Mouse (Mus musculus) ovary, postnatal 36 days (tissue): ENCODE results near the gene Grm2.
A peak's percentile ranks its signal among the peaks of the same experiment; 100 is the strongest.

Experiments used
- DNase-seq: peaks from one replicate; pipeline ENCODE4 v3.0.0; 2022; ENCODE audit warnings: low spot score, mixed read lengths

Gene Grm2

DNA sequence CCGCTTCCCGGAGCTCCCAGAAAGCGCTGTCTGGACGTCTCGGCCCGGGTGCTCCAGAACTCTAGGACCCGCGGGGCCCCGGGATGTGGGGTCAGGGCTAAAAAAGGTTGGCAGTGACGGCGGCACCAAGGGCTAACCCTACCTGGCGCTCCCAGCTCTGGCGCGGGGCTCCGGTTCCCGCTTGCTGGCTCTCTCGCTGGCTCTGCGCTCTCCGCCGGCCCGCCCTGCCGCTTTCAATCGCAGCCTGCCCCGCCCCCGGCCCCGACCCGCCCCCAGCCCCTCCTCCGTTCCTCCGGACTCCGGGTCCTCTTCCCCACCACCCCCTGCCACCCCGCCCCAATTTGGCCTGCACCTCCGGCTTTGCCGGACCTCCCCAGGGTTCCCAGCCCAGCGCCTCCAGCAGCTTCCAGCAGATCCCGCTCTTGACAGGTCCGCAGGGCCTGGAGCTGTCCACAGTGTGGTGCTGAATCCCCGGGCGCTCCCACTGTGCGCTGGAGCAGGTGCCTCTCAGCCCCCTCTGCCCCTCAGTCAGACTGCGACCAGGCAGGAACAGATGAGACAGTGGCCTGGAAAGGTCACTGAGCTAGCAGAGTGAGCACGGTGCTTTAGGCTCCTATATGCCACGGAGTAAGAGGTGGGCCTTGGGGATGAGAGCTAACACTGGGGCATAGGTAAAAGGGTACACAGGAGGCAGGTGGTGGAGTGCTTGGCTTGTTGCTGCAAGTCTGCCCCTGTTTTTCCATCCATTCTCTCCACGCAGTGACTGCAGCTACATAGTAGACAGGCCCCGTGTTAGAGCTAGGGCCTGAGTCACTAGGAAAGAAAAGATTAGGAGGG is at the start of gene Grm2:
Gene Grm2 (minus strand): TSS at position 199 of the 837 bp plus-strand sequence.
- DNase-seq: peak; percentile 74

DNA sequence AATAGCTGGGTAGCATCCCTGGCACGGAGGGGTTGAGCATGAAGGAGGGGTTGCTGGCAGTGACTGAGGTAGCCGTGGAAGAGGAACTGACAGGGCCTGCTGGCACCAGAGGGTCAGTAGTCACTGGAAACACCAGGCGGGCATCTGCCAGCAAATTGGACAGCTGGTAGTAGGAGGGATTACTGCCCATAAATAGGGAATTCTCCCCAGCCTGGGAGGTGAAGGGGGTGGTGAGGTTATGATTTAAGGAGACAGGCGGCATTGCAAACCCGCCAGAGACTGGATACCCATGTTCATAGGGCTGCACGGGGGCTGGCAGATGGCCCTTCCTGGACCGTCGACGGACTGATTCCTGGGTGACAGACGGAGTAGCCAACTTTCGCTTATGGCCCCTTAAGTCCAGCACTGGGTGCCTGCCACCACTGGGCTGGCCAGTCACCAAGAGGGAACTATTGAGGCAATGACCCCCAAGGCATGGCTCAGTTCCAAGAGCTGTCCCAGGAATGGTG is 37.1 kb upstream of the Grm2 start:
- DNase-seq: no peak

DNA sequence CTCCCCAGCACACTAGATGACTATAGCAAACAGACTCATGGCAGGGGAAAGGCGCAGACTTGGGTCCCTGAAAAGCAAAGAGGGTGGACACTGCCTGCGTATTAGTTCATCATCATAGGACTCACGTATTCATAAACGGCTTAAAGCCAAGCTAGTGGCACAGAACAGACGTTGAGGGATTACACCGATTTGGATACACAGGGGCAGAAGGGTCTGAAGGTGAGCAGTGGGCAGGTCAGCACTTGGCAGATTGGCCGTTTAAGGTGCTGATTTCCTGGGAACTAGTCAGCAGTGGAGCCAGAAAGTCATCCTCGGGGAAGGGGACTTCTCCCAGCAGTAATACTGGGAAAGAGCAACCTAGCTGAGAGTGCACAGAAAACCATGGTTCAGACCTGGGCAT is 33.0 kb upstream of the Grm2 start:
- DNase-seq: no peak

DNA sequence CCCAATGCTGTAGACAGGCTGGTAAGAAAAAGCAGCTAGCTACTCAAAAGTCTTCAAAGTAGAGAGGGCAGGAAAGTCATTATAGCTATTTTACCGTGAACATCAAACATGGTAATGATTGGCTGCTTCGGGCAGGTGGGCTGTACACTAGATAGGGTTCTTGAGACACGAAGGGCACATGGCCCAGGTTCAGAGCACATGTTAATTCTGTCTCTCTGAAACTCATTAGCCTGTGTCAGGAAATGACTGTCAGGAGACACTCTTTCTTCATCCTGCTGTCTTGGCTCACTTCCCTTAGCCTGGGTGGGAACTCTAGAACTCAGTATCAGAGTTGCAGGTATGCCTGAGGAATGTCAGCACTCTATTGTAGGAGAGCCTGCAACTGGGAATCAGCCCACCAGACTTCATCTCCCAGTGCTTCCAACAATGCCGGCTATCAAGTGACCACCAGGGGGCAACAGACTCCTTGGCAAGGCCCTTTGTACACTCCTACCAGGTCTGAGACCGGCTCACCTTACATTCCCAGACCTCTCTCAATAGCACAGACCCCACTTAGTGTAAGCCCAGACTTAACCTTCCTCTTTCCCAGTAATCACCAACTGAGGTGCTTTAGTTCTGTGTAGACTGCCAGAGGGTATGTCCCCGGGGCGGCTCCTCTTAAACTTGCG is 31.2 kb upstream of the Grm2 start:
- DNase-seq: peak; percentile 62

DNA sequence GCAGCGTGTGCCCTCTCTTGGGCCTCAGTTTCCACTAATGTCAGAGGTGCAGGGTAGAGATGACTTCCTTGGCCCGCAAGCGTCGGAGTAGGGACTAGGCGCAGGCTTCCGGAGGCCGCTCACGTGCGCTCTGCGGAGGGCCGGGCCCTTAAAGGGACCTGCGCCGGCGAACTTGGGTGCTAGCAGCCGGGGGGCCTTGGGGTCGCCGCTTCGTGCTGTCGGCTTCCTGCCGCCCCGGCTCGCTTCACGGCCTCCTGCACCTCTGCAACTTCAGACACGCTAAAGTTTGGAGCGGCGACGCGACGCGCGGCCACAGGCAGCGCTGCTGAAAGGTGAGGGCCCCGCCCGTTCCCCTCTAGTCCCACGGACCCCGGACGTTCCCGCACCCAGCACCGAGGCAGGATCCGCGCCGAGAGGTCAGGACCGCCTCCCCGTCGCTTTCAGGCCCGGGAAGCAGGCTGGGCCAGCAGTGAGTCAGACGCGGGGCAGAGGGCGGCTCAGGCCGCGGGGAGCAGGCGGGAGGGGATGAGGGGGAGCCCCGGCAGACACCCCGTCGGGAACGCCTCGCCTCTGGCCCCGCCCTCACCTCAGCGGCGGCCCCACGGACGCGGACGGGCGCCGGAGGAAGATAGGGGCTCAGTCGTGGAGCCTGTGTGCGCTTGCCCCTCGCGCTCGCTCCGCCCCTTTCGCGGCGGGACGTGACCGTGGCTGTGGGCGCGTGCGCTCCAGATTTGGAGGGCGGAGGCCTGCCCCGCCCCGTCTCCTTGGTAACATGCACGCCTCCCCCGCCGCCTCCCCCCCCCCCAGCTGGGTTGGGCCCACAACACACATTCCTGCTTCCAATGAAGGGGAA is 29.6 kb upstream of the Grm2 start, which contains the start of gene Tex264:
Gene Tex264 (minus strand): TSS at position 679 of the 853 bp plus-strand sequence.
- peak; percentile 88 for DNase-seq

DNA sequence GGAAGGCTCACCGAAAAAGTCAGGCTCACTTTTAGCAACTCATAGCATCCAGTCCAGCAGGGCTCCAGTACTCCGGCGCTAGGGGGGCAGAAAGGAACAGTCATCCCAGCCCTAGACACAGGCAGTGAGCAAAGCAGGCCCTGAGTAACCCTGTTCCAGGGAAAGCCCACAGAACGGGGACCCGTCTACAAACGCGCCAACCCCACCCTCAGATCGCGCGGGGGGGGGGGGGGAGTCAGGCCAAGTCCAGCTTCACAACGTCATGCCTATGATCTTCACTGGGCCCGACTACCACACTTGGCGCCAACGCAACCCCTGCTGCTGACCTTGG is 29.0 kb upstream of the Grm2 start:
- no peak for DNase-seq

DNA sequence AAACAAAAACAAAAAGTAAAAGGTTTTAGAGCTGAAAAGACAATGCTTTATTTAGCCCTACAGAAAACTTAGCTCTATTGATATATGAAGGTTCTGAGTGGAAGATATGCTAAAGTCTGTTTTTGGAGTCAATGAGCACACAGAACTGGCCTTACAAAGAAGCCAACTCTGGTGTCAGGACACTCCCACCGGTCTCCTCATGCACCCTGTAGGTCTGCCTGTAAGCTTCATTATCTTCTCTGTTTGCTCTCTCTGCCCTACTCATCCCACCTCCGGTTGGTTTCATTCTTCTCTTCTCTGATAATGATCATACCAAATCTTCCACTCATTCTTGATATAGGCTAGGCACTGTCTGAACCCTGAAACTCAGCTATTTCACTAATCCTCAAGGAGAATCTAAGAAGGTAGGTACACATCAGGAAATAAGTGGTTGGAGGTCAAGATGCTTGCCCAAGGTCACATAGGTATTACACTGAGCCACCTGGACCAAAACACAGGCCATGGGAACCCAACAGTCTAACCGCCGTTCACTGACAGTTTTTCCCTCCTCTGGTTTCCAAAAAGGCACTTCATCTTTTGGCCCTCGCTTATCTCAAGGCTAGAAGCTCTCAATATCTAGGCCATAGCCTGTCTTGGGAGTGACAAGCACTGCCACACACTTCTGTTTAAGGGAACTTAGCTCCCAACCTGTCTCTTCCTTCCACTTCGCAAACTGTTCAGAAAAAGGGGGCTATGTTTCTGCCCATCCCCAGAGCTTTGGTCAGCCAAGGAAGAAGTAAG is 28.4 kb upstream of the Grm2 start:
- DNase-seq: no peak

DNA sequence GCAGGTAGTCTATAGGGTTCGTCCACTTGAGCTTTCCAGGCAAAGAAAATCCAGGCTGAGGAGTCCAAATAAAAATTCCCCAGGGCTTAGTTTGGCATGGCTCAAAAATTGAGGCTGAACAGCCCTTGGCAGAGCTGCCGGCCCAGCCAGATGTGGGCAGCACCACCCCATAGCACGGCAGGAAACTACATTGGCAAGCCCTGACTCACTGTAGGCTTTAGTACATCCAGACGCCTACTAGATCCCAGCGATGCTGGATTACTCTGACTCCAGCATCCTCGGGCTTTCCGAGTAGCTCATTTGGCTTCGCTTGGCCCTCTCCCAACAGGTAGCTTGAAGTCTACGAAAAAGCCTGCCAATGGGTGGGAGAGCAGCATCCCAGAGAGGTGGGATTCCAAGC is 25.1 kb upstream of the Grm2 start:
- no peak for DNase-seq

DNA sequence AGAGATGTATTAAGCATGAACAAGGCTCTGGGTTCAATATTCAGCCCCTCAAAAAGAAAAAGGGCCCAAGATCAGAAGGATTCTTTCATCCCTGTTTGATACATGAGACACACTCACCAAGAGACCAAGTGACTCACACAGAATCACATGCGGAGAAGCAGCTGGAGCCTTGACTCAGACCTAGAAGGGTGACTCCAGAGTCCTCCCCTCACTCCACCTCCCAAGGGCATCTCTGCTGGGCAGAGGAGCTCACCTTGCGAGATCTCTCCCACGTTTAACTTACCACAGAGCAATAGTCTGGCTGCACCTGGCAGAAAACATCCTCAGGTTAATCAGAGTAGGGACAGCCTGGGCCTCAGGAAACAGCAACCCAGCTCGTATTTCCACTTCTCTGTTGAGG is 22.4 kb upstream of the Grm2 start:
- no peak for DNase-seq

DNA sequence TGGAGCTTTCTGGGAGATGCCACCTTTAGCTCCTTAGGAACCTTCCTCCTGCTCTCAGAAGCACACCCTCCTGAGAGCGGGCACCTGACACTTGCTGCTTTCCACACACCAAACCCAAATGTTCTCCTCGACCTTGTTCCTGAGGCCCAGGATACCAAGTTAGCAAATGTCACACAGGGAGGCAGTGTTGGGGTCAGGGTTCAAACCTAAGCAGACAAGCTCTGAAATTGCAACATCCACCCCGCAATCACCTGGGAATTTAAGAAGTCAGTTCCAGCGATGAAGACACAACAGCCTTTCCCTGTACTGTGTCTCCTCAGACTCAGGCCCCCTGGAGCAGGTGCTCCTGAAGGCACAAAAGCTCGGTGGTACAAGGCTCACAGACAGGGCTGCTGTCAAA is 21.8 kb upstream of the Grm2 start:
- no peak for DNase-seq

DNA sequence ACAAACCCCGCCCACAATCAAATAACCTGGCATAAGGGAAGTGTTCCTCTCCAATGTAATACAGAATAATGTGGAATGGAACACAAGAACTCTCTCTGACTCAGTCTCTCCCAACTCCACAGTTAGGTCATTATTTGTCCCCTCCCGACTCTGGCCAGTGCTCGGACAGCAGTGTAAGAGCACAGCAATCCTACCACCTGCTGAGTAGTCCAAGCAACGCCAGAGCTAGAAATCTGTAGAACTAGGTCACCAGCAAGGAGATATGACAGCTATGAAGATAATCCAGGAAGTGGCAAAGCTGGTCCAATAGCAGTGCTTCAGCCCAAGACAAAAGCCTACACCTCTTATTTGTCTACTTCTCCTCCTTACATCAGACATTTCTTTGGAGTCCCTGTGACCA is 20.7 kb upstream of the Grm2 start:
- DNase-seq: no peak

DNA sequence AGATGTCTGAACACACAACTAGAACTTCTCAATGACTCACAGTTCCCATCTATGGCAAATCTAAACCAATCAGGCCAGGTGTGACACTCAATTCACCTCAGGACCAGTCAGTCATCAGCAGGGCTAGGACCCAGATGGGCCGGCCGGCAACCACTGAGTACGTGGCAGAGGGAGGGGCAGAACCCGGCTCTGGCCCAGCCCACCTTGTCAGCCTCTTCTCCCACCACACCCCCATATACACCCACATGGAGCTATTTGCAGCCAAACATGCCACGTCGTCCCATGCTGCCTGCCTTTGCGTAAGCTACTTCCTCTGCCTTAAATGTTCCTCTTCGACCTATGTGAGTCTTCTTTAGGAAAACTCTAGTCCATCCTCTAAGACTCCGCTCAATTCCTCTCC is 20.1 kb upstream of the Grm2 start:
- no peak for DNase-seq

DNA sequence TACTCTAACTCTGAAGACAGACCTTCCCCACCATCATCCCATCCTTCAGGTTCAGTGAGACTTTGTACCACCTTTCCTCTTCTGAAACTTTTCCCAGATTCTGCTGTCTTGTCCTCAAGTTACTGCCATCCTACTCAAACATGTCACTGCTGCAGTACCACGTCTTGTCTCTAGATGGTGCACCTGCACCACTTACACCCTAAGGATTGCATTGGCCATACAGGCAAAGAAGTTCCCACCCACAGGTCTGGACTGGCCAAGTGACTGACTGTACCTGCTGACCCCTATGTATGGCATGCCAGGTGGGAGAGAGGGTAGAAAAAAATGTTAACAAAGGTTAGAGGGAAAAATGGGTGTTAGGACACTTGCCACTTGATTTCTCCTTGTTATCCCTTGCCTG is 19.6 kb upstream of the Grm2 start:
- DNase-seq: peak; percentile 71

DNA sequence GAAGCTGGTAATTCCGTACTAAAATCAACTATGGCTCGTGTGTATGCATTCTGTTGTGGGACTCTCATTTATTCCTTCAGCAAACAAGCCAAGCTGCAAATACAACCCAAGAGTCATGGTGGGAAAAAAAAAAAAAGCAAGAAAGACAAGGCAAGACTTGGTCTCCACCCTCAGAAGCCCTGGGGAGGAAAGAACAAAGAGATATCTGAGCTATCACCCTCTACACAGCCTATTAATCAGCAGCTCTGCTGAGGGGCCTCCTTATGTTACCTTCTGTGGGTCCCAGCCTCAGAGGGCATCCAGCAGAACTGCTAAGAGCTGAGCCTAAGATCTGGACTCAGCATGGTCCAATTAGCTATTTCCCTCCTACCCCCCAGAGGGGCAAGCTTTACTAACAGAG is 18.0 kb upstream of the Grm2 start:
- DNase-seq: no peak

DNA sequence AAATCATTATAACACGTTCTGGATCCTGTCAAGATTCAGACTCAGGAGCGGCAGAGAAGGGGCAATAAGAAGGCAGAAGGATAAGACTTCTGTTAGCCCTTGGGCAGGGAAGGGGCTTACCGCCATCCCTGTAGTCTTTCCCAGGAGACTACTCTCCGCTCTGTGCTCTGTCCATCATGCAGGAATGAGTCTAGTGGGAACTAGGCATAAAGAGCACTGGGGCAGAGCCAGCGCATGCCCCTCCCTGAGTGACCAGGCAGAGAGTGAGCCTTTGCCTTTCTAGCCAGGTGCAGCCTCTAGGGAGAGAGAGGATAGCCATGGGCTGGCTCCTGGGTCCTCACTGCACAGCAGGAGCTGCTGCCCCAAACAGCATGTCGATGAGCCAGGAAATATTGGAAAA is 9.0 kb upstream of the Grm2 start:
- no peak for DNase-seq

DNA sequence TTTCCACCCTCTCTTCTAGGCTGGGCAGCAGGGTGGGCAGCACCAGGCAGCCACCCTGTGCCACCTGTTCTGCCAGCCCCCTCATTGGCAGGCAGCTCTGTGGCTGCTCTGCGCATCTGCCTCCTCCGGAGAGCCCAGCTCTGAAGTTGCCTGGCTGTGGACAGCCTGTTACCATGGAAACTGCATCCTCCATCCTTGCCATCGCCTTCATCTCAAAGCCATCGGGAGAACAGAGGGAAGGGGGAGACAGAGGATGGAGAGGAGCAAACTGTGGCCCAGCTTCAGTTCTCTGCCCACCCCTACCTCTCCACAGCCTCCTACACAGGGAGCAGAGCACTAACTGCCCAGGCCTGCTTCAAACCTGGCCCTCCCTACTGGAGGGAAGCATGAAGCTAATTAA is 8.6 kb upstream of the Grm2 start:
- no peak for DNase-seq

DNA sequence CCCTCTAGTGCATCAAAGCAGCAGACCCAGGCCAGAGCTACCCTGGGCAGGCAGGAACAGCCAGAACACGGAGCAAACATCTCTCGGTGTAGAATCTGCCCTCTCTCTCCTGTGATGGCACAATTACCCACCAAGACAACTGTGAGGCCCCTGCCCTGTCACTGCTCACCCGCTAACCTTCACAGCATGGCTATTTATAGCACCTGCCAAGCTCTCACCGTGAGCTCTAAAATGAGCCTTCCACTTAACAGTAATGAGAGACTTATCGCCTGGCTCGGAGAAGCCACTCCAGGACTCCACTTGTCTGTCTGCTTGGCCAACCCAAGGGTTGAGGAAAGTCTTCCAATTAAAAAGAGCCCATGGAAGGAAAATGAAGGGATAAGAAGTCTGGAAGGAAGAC is 7.3 kb upstream of the Grm2 start:
- DNase-seq: no peak

DNA sequence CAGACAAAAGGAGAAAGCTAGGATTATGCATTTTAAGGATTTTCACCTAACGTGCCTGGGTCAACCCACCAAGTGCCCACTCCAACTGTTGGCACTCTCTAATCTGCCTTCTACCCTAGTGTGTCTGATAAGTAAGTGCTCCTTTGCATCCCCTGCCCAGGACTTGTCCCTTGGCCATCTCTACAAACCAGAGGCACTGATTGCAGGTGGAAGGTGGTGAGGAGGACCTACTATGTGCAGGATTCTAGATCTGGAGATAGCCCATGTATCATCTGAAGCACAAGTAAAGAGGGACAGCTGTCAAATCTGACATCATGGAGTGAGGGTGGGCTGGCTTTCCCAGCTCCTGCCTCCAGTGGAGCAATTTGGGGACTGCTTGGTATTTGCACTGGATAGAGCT is 4.1 kb upstream of the Grm2 start:
- no peak for DNase-seq

DNA sequence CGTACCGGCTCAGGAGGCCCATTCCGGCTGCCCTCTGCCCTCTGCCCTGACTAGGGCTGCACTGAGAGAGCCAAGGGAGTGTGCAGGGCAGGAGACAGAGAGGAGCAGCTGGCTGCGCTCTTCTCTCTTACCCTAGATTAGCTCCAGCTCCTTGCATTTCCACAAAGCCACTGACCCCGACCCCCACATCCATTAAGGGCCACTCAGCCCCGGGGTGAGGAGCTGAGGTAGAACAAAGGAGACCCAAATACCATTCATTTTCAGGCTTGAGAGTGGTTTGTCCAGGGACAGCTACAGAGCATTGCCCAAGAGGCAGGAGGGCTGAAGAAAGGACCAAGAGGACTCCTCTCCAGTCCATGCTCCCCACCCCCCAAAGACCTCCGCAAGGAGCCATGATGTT is 3.6 kb upstream of the Grm2 start:
- DNase-seq: no peak

DNA sequence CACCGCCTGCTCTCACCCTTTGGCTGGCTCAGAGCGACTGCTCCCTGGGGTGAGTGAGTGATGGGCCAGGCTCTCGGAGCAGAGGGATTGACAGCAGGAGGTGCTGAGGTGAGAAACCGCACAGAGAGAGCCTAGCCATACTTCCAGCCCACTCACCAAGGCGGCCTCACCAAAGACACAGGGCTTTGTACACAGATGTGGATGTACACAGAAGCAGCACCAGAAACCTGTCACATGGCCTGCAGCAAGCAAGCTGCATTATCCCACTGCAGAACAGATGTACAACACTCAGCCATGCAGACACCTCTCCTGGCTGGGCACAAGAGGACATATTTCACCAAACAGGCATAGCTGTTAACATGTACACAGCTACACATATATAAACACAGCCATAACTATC is 1.7 kb upstream of the Grm2 start:
- no peak for DNase-seq

DNA sequence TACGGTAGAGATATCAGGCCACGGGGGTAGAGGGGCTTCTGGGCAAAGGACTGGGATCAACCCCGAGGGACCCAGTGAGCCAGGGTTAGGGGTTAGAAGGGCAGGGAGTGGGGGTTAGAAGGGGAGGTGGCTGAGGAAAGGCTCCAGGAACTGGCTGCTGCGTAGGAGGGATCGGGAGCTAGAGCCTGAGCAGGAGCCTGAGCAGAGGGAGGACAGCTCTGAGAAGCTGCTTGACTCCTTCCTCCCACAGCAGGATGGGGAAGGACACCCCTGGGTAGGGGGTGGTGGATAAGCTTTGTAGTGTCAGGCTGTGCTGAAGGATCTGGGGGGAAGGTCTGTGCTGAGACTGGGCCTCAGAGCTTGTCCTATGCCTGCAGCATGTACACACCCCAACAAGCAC is 938 bp upstream of the Grm2 start:
- DNase-seq: no peak

DNA sequence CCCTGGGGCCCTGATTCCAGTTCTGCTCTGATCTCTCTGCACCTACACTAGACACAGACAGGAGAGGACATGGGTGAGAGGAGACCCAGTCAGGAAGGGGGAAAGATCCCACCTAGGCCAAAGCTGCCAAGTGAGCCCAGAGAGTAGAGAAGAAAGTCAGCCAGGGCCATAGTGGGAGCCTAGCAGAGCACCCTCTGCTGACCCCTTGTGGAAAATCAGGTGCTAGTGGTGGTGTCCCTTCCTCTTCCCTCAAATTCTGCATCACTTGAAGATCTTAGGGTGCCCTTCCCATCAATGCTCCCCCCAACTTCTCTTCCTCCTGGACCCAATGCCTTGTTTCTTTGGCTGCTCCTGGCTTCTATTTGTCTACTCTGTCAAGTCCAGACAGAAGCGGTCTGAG is 3.2 kb downstream of the Grm2 start:
- no peak for DNase-seq
